Mouse (Mus musculus): Measurements from ENCODE around the gene Rnf225. TPM values are rescaled to one million over a fixed set of nuclear protein-coding genes. Genes with fewer than 3 reads are reported as not detected.
"Not testable (repeated sequence)": the region's sequence is repeated elsewhere in the genome, so short reads cannot be mapped to it uniquely, and the experiment has no call there.

Rnf225 gene
- polyA plus RNA-seq (2014; fragmentation: Nextera tagmentation; extraction: Ambion mirVana) = 0.45 and 0.63 TPM in 2 replicates

DNA sequence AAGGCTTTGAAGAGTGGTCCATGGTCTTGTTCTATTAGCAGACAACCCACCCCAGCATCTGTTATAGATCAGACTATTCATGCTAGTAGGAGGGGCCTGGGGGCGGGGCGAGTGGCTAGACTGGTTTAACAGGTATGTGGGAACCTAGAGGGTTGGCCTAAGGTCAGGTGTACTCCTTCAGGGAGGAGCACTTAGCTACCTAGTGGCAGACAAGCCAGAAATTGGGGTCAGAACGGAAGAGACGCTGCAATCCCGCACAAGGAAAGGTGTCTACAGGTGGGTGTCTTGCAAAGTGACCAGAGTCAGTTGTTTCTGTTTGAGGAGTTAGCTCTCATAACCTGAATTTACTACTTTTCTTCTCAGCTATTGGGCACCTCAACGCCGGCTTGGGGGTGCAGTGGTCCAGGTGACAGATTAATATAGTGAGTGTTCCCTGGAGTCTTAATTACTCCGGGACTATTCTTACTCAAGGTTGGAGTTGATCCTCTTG lies at the start of gene Rnf225:
Gene Rnf225 (plus strand): TSS at position 226 of the 490 bp plus-strand sequence.
- H3K27me3 ChIP-seq (replicated peaks; ENCODE audit: control insufficient read depth, insufficient read depth, low read length) = peaks cover 14% of the 10 kb centered on the region
- peak within 1 kb of the TSS; percentile 21 for H3K4me3 ChIP-seq (ENCODE audit: low read depth, low read length)
- 15% methylated on average over 8 of the region's 8 CpGs for WGBS
- no peak within 1 kb of the TSS for H3K27ac ChIP-seq (ENCODE audit: low read depth)
- H3K4me1 ChIP-seq (replicated peaks; ENCODE audit: control insufficient read depth, insufficient read depth, low read length) = peaks cover 17% of the 10 kb centered on the region; the same call in 1 of the 2 replicates
- peak within 1 kb of the TSS; percentile 41 for H3K9ac ChIP-seq (ENCODE audit: low read length)
- H3K4me2 ChIP-seq (ENCODE audit: low read length) = peak within 1 kb of the TSS; percentile 45
- ATAC-seq (replicated peaks; ENCODE audit: low FRiP score, low TSS enrichment, low read depth) (peak; percentile 79), DNase-seq (ENCODE audit: low spot score) (peak; percentile 92)
- no peaks in the 10 kb centered on the region for H3K9me3 ChIP-seq (ENCODE audit: control insufficient read depth, low read length)
- H3K36me3 ChIP-seq (ENCODE audit: control insufficient read depth, insufficient read depth, low read length) = peaks cover 42% of the 10 kb centered on the region

DNA sequence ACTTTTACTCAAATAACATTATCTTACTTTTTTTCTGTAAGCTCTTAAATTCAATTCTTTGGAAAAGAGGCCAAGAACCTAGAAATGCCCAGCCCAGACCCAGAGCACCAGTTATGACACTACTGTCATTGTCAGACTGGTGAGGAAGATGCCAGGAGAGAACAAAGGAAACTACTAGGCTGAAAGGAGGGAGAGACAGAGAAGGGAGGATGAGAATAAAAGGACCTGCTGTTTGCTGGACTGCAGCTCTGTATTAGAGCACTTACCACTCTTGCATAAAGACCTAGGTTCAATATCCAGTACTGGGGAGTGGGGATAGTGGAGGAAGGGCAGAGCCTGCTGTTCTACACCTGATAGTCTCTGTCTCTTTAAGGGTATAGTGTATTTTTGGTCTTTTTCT lies 47.2 kb upstream of the Rnf225 start:
- Histone ChIP-seq H3K27ac (ENCODE audit: low read depth) (no peak overlapping the region), H3K4me1 (replicated peaks; ENCODE audit: control insufficient read depth, insufficient read depth, low read length) (no peaks in the 10 kb centered on the region; the same call in 1 of the 2 replicates), H3K27me3 (replicated peaks; ENCODE audit: control insufficient read depth, insufficient read depth, low read length) (no peaks in the 10 kb centered on the region), H3K4me2 (ENCODE audit: low read length) (no peak overlapping the region; the same call in 1 of the 2 replicates), H3K4me3 (ENCODE audit: low read depth, low read length) (no peak overlapping the region), H3K9ac (ENCODE audit: low read length) (no peak overlapping the region), H3K9me3 (ENCODE audit: control insufficient read depth, low read length) (no peaks in the 10 kb centered on the region), H3K36me3 (ENCODE audit: control insufficient read depth, insufficient read depth, low read length) (peaks cover 7% of the 10 kb centered on the region)
- ATAC-seq (replicated peaks; ENCODE audit: low FRiP score, low TSS enrichment, low read depth) = no peak
- DNase-seq (ENCODE audit: low spot score) = no peak

DNA sequence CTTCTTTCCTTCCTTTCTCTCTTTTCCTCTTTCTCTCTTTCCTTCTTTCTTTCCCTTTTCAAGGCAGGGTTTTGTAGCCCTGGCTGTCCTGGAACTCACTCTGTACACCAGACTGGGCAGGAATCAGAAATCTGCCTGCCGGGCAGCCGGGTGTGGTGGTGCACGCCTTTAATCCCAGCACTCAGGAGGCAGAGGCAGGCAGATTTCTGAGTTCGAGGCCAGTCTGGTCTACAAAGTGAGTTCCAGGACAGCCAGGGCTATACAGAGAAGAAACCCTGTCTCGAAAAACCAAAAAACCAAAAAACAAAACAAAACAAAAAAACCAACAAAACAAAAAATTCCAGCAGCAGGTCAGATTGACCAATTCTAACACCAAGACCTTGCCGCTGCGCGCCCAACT lies 46.7 kb upstream of the Rnf225 start:
- peak overlapping the region; percentile 76 for H3K4me2 ChIP-seq (ENCODE audit: low read length)
- peak overlapping the region; percentile 68 for H3K9ac ChIP-seq (ENCODE audit: low read length)
- 41% methylated on average over 8 of the region's 8 CpGs for WGBS
- not testable (repeated sequence) for DNase-seq (ENCODE audit: low spot score); H3K27me3 ChIP-seq (replicated peaks; ENCODE audit: control insufficient read depth, insufficient read depth, low read length); ATAC-seq (replicated peaks; ENCODE audit: low FRiP score, low TSS enrichment, low read depth); H3K27ac ChIP-seq (ENCODE audit: low read depth); H3K9me3 ChIP-seq (ENCODE audit: control insufficient read depth, low read length); H3K4me1 ChIP-seq (replicated peaks; ENCODE audit: control insufficient read depth, insufficient read depth, low read length)
- H3K36me3 ChIP-seq (ENCODE audit: control insufficient read depth, insufficient read depth, low read length) = peaks cover 11% of the 10 kb centered on the region
- H3K4me3 ChIP-seq (ENCODE audit: low read depth, low read length) = peak overlapping the region; percentile 53

- Histone ChIP-seq H3K27ac (ENCODE audit: low read depth) (no peak within 1 kb of the TSS), H3K36me3 (ENCODE audit: control insufficient read depth, insufficient read depth, low read length) (peaks cover 17% of the 10 kb centered on the region), H3K4me1 (replicated peaks; ENCODE audit: control insufficient read depth, insufficient read depth, low read length) (no peaks in the 10 kb centered on the region; the same call in 1 of the 2 replicates), H3K27me3 (replicated peaks; ENCODE audit: control insufficient read depth, insufficient read depth, low read length) (no peaks in the 10 kb centered on the region), H3K4me2 (ENCODE audit: low read length) (peak within 1 kb of the TSS; percentile 76), H3K9ac (ENCODE audit: low read length) (peak within 1 kb of the TSS; percentile 68), H3K4me3 (ENCODE audit: low read depth, low read length) (peak within 1 kb of the TSS; percentile 53), H3K9me3 (ENCODE audit: control insufficient read depth, low read length) (no peaks in the 10 kb centered on the region)
- 2% methylated on average over 35 of the region's 35 CpGs for WGBS
- DNase-seq (ENCODE audit: low spot score) (peak; percentile 94), ATAC-seq (replicated peaks; ENCODE audit: low FRiP score, low TSS enrichment, low read depth) (peak; percentile 100)
Observed at GRCm38 (mm10) chr7:12880911-12881660, 46.1 kb upstream of the Rnf225 start, which contains the start of gene Zfp128. Zfp128 (plus strand) TSS chr7:12881177.

- no peaks in the 10 kb centered on the region; the same call in 1 of the 2 replicates for H3K4me1 ChIP-seq (replicated peaks; ENCODE audit: control insufficient read depth, insufficient read depth, low read length)
- 92% methylated on average over 12 of the region's 12 CpGs for WGBS
- H3K9me3 ChIP-seq (ENCODE audit: control insufficient read depth, low read length) = no peaks in the 10 kb centered on the region
- no peak overlapping the region for H3K4me3 ChIP-seq (ENCODE audit: low read depth, low read length)
- H3K36me3 ChIP-seq (ENCODE audit: control insufficient read depth, insufficient read depth, low read length) = peaks cover 67% of the 10 kb centered on the region
- H3K9ac ChIP-seq (ENCODE audit: low read length) = no peak overlapping the region
- no peak overlapping the region for H3K27ac ChIP-seq (ENCODE audit: low read depth)
- H3K27me3 ChIP-seq (replicated peaks; ENCODE audit: control insufficient read depth, insufficient read depth, low read length) = no peaks in the 10 kb centered on the region
- DNase-seq (ENCODE audit: low spot score) (no peak), ATAC-seq (replicated peaks; ENCODE audit: low FRiP score, low TSS enrichment, low read depth) (no peak)
- H3K4me2 ChIP-seq (ENCODE audit: low read length) = no peak overlapping the region
Observed at GRCm38 (mm10) chr7:12886563-12887266, 40.5 kb upstream of the Rnf225 start.

- 92% methylated on average over 5 of the region's 5 CpGs for WGBS
- H3K4me3 ChIP-seq (ENCODE audit: low read depth, low read length) = no peak overlapping the region
- H3K9ac ChIP-seq (ENCODE audit: low read length) = no peak overlapping the region
- no peaks in the 10 kb centered on the region for H3K4me1 ChIP-seq (replicated peaks; ENCODE audit: control insufficient read depth, insufficient read depth, low read length)
- no peaks in the 10 kb centered on the region for H3K27me3 ChIP-seq (replicated peaks; ENCODE audit: control insufficient read depth, insufficient read depth, low read length)
- H3K27ac ChIP-seq (ENCODE audit: low read depth) = no peak overlapping the region
- H3K9me3 ChIP-seq (ENCODE audit: control insufficient read depth, low read length) = no peaks in the 10 kb centered on the region
- H3K4me2 ChIP-seq (ENCODE audit: low read length) = no peak overlapping the region
- ATAC-seq (replicated peaks; ENCODE audit: low FRiP score, low TSS enrichment, low read depth) (no peak), DNase-seq (ENCODE audit: low spot score) (no peak)
- H3K36me3 ChIP-seq (ENCODE audit: control insufficient read depth, insufficient read depth, low read length) = peaks cover 73% of the 10 kb centered on the region
Observed at GRCm38 (mm10) chr7:12887585-12887984, 39.6 kb upstream of the Rnf225 start.

DNA sequence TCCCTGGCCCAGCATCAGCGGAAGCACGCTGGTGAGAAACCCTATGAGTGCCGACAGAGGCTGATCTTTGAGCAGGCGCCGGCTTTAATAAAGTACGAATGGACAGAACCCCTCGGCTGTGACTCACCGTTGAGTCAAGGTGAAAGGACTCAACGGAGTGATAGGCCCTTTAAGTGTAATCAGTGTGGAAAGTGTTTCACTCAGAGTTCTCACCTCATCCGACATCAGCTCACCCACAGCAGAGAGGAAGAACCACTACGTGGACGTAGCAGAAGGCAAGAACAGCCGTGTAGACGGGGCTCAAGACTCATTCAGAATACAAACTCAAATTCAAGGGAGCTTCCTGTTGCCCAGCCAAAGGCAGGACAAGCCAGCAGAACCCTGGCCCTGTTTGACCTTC lies 36.3 kb upstream of the Rnf225 start:
- Histone ChIP-seq H3K27ac (ENCODE audit: low read depth) (no peak overlapping the region), H3K36me3 (ENCODE audit: control insufficient read depth, insufficient read depth, low read length) (peaks cover 58% of the 10 kb centered on the region), H3K27me3 (replicated peaks; ENCODE audit: control insufficient read depth, insufficient read depth, low read length) (no peaks in the 10 kb centered on the region), H3K9ac (ENCODE audit: low read length) (no peak overlapping the region), H3K4me1 (replicated peaks; ENCODE audit: control insufficient read depth, insufficient read depth, low read length) (no peaks in the 10 kb centered on the region), H3K4me3 (ENCODE audit: low read depth, low read length) (no peak overlapping the region), H3K9me3 (ENCODE audit: control insufficient read depth, low read length) (no peaks in the 10 kb centered on the region), H3K4me2 (ENCODE audit: low read length) (no peak overlapping the region)
- no peak for DNase-seq (ENCODE audit: low spot score)
- ATAC-seq (replicated peaks; ENCODE audit: low FRiP score, low TSS enrichment, low read depth) = no peak
- 94% methylated on average over 14 of the region's 14 CpGs for WGBS

GRCm38 (mm10) chr7:12891334-12891733 lies 35.9 kb upstream of the Rnf225 start:
- WGBS = 79% methylated on average over 1 of the region's 1 CpGs
- Histone ChIP-seq H3K9ac (ENCODE audit: low read length) (no peak overlapping the region), H3K27me3 (replicated peaks; ENCODE audit: control insufficient read depth, insufficient read depth, low read length) (no peaks in the 10 kb centered on the region), H3K4me1 (replicated peaks; ENCODE audit: control insufficient read depth, insufficient read depth, low read length) (no peaks in the 10 kb centered on the region), H3K36me3 (ENCODE audit: control insufficient read depth, insufficient read depth, low read length) (peaks cover 54% of the 10 kb centered on the region), H3K4me2 (ENCODE audit: low read length) (no peak overlapping the region), H3K27ac (ENCODE audit: low read depth) (no peak overlapping the region), H3K4me3 (ENCODE audit: low read depth, low read length) (no peak overlapping the region), H3K9me3 (ENCODE audit: control insufficient read depth, low read length) (no peaks in the 10 kb centered on the region)
- DNase-seq (ENCODE audit: low spot score) (no peak), ATAC-seq (replicated peaks; ENCODE audit: low FRiP score, low TSS enrichment, low read depth) (no peak)

Data from intestine, embryonic 14.5 days (tissue).